Mouse (Mus musculus) gastrocnemius, adult 18-20 months (tissue): ENCODE measurements around the gene Hells. TPM values are rescaled to one million over a fixed set of nuclear protein-coding genes. Genes with fewer than 3 reads are reported as not detected.
A peak's percentile ranks its signal among the peaks of the same experiment; 100 is the strongest.

ENCODE experiments used
- DNase-seq: peaks from one replicate; pipeline ENCODE4 v3.0.0; 2021; ENCODE audit warnings: low spot score
- long read RNA-seq, 2 experiments: library from polyadenylated mRNA; stranded (forward); transcript quantifications; one replicate each; pipeline ENCODE4 v2.0.0; 2021
- total RNA-seq, 2 experiments: library from RNA; stranded (reverse); gene quantifications; 2 replicates each; pipeline ENCODE4 v1.2.3; 2021

Hells gene
- under 1 TPM; 0.28 to 0.87 TPM for total RNA-seq
- long read RNA-seq, experiment 1: 0 reads
- long read RNA-seq, experiment 2: 0 reads

- DNase-seq: peak; percentile 80
These were observed at the start of gene Hells for GRCm38 (mm10) chr19:38930788-38931565. Gene Hells (plus strand): TSS chr19:38930915.

- DNase-seq: no peak
These were observed 29.3 kb upstream of the Hells start for GRCm38 (mm10) chr19:38901146-38902135.

- DNase-seq: no peak
These were observed 28.2 kb upstream of the Hells start for GRCm38 (mm10) chr19:38902501-38902900.

GRCm38 (mm10) chr19:38913786-38914185 lies 16.9 kb upstream of the Hells start:
- no peak for DNase-seq

DNA sequence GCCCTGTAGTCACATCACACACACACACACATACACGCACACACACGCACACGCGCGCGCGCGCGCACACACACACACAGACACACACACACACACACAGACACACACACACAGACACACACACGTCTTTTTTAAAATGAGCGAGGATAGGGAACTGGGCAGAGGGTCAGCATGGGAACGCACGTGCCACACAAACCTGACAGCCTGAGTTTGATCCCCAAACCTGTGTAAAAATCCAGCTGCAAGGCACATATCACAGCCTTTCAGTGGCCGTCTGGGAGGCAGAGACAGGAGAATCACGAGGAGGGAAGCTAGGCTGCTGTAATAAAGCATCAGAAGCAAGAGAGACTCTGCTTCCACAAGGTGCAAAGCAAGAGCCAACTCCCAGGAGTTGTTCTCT lies 15.8 kb upstream of the Hells start:
- no peak for DNase-seq

DNA sequence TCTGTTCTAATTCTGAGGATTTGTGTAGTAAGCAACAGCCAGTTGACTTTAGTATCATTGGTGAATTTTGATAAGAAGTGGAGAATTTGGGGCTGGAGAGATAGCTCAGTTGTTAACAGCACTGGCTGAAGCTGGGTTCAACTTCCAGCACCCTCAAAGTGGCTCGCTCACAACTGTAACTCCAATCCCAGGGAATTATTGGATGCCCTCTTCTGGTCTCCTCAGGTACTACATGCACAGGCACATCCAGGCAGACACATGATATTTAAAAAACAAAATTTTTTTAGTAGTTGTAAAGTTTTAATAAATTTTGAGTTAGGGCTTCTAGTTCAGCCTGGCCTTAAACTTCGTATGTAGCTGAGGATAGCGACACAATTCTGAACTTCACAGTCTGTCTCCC lies 15.0 kb upstream of the Hells start:
- DNase-seq: peak; percentile 64

GRCm38 (mm10) chr19:38928481-38929158 lies 2.1 kb upstream of the Hells start:
- no peak for DNase-seq

DNA sequence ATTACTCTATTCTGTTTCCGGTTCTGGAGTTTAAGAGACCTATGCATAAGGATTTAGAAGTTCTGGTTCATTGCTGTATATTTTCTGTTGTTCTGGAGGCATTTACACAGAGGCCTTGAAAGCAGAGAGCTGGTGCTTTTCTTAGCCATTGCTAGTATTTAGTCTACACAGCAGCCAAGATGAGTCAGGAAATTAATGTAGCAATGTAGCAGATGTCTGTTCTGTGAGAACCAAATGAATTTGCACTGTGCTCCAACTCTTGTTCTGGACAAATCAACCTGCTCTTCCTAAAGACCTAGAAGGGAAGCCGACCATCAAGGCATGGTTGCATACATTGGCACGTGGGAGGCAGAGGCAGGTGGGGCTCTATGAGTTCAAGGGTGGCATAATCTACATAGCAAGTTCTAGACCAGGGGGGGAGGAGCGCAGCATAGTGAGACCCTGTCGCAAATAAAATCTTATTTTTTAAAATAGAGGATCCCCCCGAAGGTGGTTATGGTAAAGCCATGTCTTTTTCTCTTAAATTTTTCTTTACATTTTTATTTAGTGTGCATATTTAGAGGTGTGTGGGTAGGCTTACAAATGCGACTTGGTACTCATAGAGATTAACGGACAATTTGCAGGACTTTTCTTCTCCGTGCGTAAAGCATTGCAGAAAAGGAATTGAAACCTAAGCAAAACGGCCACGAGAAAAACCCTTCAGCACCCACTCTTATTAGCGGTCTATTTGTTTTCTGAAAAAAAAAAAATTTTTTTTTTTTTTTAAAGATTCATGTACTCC lies 1.1 kb upstream of the Hells start:
- no peak for DNase-seq

GRCm38 (mm10) chr19:38930252-38930787 lies 395 bp upstream of the Hells start:
- no peak for DNase-seq

- DNase-seq: no peak
These were observed 813 bp downstream of the Hells start for GRCm38 (mm10) chr19:38931566-38931890.

GRCm38 (mm10) chr19:38944590-38945307 lies 14.0 kb downstream of the Hells start:
- no peak for DNase-seq

DNA sequence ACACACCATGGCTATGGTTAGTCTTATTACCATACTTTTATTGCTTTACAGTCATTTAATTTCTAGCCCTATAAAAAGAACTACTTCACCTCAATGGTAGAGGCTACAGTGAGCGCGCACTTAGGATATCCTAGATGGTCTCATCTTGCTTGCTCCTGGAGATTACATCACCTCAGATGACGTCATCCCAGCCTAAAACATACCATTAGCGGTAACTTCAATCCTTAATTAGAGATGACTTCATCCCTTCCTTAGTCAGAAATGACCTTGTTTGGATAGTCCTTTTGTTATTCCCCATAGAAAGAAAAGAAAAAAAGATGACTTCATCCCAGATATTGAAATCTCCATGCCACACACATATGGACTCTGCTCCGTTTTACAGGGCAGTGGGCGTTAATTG lies 40.0 kb downstream of the Hells start:
- DNase-seq: no peak

DNA sequence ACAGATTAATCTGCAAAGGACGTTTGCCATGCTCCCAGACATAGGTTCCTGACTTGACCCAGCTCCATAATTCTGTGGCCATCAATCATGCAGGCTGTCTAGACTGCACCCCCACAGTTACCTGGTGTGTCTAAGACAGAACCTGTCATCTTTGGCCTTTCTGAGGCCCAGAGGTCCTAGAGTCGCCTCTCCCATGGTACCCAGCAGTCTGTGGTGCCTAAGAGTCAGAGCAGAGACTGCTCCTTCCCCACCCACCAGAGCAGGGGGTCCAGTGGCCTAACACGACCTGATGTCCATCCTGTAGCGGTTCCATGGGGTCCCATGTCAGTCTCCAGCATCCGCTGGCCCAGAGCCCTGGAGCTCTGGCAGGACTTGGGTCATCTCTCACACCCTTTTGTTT lies 41.9 kb downstream of the Hells start:
- no peak for DNase-seq

GRCm38 (mm10) chr19:38973666-38974065 lies 43.0 kb downstream of the Hells start:
- DNase-seq: no peak

DNA sequence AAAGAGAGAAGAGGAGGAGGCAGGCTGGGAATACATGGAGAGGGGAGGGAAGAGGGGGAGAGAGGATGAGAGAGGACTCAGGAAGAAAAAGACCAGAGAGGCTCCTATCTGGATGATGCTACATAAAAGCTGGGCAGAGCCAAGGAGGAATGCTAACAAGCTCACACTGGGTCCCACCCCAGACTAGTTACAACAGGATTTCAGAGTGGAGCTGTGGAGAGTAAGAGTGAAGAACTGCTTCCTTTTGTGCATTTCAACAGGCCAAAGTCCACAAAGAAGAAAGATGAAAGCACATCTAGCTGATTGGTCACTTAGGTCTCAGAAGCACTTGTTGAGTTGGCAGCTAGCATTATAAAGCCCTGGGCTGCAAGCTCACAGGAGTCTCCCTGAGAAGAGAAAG lies 45.6 kb downstream of the Hells start:
- DNase-seq: no peak

GRCm38 (mm10) chr19:38981966-38982365 lies 51.3 kb downstream of the Hells start:
- DNase-seq: peak; percentile 45

GRCm38 (mm10) chr19:38998248-38998647 lies 67.5 kb downstream of the Hells start:
- no peak for DNase-seq

DNA sequence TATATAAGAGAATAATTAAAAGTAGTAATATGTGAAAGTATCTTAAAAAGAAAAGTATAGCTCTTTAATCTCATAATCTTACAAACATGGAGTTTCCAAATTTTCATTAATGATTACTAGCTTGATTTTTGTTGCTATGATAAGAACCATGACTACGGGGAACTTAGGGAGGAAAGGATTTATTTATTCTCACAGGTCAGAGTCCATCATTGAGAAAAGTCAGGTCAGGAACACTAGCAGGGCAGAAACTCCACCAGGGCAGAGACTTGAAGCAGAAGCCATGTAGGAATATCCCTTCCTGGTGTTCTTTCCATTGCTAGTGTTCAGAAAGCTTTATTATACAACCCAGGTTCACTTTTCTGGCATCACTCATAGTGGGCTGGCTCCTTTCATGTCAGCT lies 68.0 kb downstream of the Hells start:
- DNase-seq: no peak

DNA sequence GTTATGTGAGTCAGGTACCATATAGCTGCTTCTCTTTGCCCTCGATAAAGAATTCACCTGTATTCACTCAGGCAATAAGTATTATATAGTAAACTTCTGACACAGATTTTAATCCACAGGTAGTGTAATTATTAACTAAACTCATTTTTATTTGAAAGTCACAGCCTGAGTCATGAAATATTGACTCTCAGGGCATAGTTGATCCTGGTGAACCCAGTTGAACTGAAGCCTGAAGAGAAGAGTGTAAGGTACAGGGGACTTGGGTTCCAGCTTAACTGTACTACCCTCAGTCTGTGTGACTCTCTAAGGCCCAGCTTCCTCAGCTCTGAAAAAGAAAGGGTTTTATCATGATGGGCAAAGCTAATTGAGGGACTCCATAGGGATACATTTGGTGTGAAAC lies 74.4 kb downstream of the Hells start:
- no peak for DNase-seq

- DNase-seq: no peak
These were observed 76.0 kb downstream of the Hells start, which contains the start of gene Cyp2c55 for GRCm38 (mm10) chr19:39006715-39007114. Gene Cyp2c55 (plus strand): TSS chr19:39007019.
